In the genomic region with DNA sequence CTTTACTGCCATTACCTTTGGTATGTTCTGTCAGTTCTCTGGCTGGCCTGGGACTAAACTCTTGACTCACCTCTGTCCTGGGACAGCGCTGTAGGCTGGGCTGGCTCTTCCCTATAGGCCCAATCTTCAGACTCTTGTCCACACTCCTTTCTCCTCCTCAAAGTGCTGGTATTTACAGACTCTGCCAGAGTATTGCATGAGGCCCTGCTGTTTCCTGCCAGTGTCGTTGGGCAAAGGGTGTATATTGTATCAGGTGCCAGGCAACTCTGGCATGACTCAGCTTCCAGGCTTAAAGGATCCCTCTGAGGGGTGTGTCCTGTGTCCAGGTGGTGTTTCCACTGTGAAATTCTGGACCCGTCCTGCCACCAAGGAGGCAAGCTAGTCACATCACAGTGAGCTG, we compare ENCODE assay signal across 15 mouse cellular contexts. TPM values are rescaled to one million over a fixed set of nuclear protein-coding genes. Genes with fewer than 3 reads are reported as not detected.
A peak's percentile ranks its signal among the peaks of the same experiment; 100 is the strongest.
DNase-seq lines count a peak whose midpoint lies in the region; ATAC-seq lines count a peak whose summit lies in the region.
"Had no signal": no experiment of that assay in that cellular context is flagged by ENCODE, and none has a peak within 500 bp of the region (broad histone marks: within the 10 kb centered on the region; RNA-seq: fewer than 3 reads in every experiment).

No protein-coding gene starts in this region.

- no peaks in the 10 kb centered on the region for H3K4me1 ChIP-seq in kidney, embryonic 16.5 days (ENCODE audit: insufficient read depth, low read length)
- H3K4me1 ChIP-seq in forebrain, embryonic 12.5 days: no peaks in the 10 kb centered on the region
- H3K4me1 ChIP-seq: lung, embryonic 15.5 days; midbrain, embryonic 15.5 days had no signal

- WGBS in kidney, embryonic 16.5 days: 75% methylated on average over 3 of the region's 3 CpGs
- WGBS in forebrain, embryonic 12.5 days: 91% methylated on average over 3 of the region's 3 CpGs

- H3K27me3 ChIP-seq in kidney, embryonic 16.5 days (ENCODE audit: insufficient read depth, low read length): no peaks in the 10 kb centered on the region
- no peaks in the 10 kb centered on the region for H3K27me3 ChIP-seq in forebrain, embryonic 12.5 days
- H3K27me3 ChIP-seq: lung, embryonic 15.5 days; midbrain, embryonic 15.5 days had no signal

- H3K9me3 ChIP-seq in kidney, embryonic 16.5 days (ENCODE audit: low read length): no peaks in the 10 kb centered on the region
- no peaks in the 10 kb centered on the region for H3K9me3 ChIP-seq in forebrain, embryonic 12.5 days
- H3K9me3 ChIP-seq: embryonic facial prominence, embryonic 10.5 days; lung, embryonic 15.5 days; midbrain, embryonic 15.5 days had no signal

- H3K27ac ChIP-seq in kidney, embryonic 16.5 days (ENCODE audit: low read length): no peak overlapping the region
- H3K27ac ChIP-seq in forebrain, embryonic 12.5 days: no peak overlapping the region
- H3K27ac ChIP-seq: left cerebral cortex, adult 2 months; lung, embryonic 15.5 days; midbrain, embryonic 15.5 days had no signal

- no peaks in the 10 kb centered on the region for H3K36me3 ChIP-seq in kidney, embryonic 16.5 days (ENCODE audit: insufficient read depth, low read length)
- no peaks in the 10 kb centered on the region for H3K36me3 ChIP-seq in forebrain, embryonic 12.5 days (replicated peaks)
- H3K36me3 ChIP-seq: embryonic facial prominence, embryonic 10.5 days; lung, embryonic 15.5 days; midbrain, embryonic 15.5 days had no signal

- intact Hi-C loops in left cerebral cortex, postnatal 14 days (cut with DNase I): no loop called here

- peak; percentile 32 to 52 for DNase-seq in kidney, adult 8-10 months
- DNase-seq in ES-CJ7 (ENCODE audit: low read depth, low spot score): peak; percentile 1
- DNase-seq in lung, postnatal 14 days: peak; percentile 11
- no peak for DNase-seq in frontal cortex, adult 2 months (ENCODE audit: extremely low spot score in 1 of 2, low spot score in 1 of 2)
- no peak for DNase-seq in left cerebral cortex, postnatal 14 days (ENCODE audit: low spot score in 2 of 2)
- DNase-seq: cerebellum, adult 2 months had no signal

- no peak overlapping the region for H3K4me2 ChIP-seq in kidney, embryonic 16.5 days (replicated peaks; ENCODE audit: low read depth, low read length)
- H3K4me2 ChIP-seq in forebrain, embryonic 12.5 days: no peak overlapping the region
- H3K4me2 ChIP-seq: lung, embryonic 15.5 days; midbrain, embryonic 15.5 days had no signal

- ATAC-seq in kidney, embryonic 16.5 days (ENCODE audit: low FRiP score, low TSS enrichment): no peak
- peak; percentile 20 for ATAC-seq in granulocyte monocyte progenitor cell, adult 5-6 weeks (replicated peaks; ENCODE audit: poor library complexity, severe bottlenecking)
- no peak for ATAC-seq in forebrain, embryonic 12.5 days (ENCODE audit: low FRiP score)
- ATAC-seq: forebrain, embryonic 14.5 days; midbrain, embryonic 15.5 days had no signal

- no peak overlapping the region for H3K4me3 ChIP-seq in kidney, embryonic 16.5 days (ENCODE audit: low read length)
- no peak overlapping the region for H3K4me3 ChIP-seq in forebrain, embryonic 12.5 days (replicated peaks)
- H3K4me3 ChIP-seq: embryonic facial prominence, embryonic 10.5 days; left cerebral cortex, adult 2 months; lung, embryonic 15.5 days; midbrain, embryonic 15.5 days had no signal

- no peak overlapping the region for H3K9ac ChIP-seq in kidney, embryonic 16.5 days (replicated peaks; ENCODE audit: low read length)
- no peak overlapping the region for H3K9ac ChIP-seq in forebrain, embryonic 12.5 days
- H3K9ac ChIP-seq: lung, embryonic 15.5 days; midbrain, embryonic 15.5 days had no signal

RNA-seq across cellular contexts. Expression of a gene that starts 0.4 kb away (rescaled TPM):
- polyA plus RNA-seq in kidney, embryonic 16.5 days (2015; fragmentation: Nextera tagmentation; extraction: Ambion mirVana): 1.0 and 2.0 TPM in 2 replicates
- not detected in 2 replicates for total RNA-seq in granulocyte monocyte progenitor cell, adult 5-6 weeks (2014; fragmentation: Nextera tagmentation)
- total RNA-seq in granulocyte monocyte progenitor cell, adult 5-6 weeks (2017): not detected in 2 replicates
- 0.15 and 0.26 TPM in 2 replicates for polyA plus RNA-seq in frontal cortex, adult 2 months (2012; rRNA removed)
- 0.21 TPM in 1 of 2 replicates, not detected in the other for polyA plus RNA-seq in forebrain, embryonic 12.5 days (2016; fragmentation: Nextera tagmentation; extraction: Ambion mirVana)
- total RNA-seq in left cerebral cortex, postnatal 14 days (2021): not detected
- total RNA-seq: neutrophil, adult 5-6 weeks had no signal
- polyA plus RNA-seq: embryonic facial prominence, embryonic 10.5 days; forebrain, embryonic 14.5 days; midbrain, embryonic 15.5 days had no signal

RNA-seq across cellular contexts. Expression of a gene that starts 44.8 kb away (rescaled TPM):
- 3.3 and 3.6 TPM in 2 replicates for polyA plus RNA-seq in kidney, embryonic 16.5 days (2015; fragmentation: Nextera tagmentation; extraction: Ambion mirVana)
- 6.6 and 12.7 TPM in 2 replicates for total RNA-seq in granulocyte monocyte progenitor cell, adult 5-6 weeks (2014; fragmentation: Nextera tagmentation)
- 6.2 and 6.6 TPM in 2 replicates for total RNA-seq in granulocyte monocyte progenitor cell, adult 5-6 weeks (2017)
- polyA plus RNA-seq in frontal cortex, adult 2 months (2012; rRNA removed): 35.9 and 36.3 TPM in 2 replicates
- 6.7 and 14.8 TPM in 2 replicates for polyA plus RNA-seq in forebrain, embryonic 12.5 days (2016; fragmentation: Nextera tagmentation; extraction: Ambion mirVana)
- total RNA-seq in left cerebral cortex, postnatal 14 days (2021): 10 to 100 TPM; 37.5 to 37.8 TPM

RNA-seq across cellular contexts. Expression of a gene that starts 59.1 kb away (rescaled TPM):
- polyA plus RNA-seq in kidney, embryonic 16.5 days (2015; fragmentation: Nextera tagmentation; extraction: Ambion mirVana): 7.8 TPM in 2 replicates
- not detected in 2 replicates for total RNA-seq in granulocyte monocyte progenitor cell, adult 5-6 weeks (2014; fragmentation: Nextera tagmentation)
- not detected in 2 replicates for total RNA-seq in granulocyte monocyte progenitor cell, adult 5-6 weeks (2017)
- polyA plus RNA-seq in frontal cortex, adult 2 months (2012; rRNA removed): 323 and 391 TPM in 2 replicates
- polyA plus RNA-seq in forebrain, embryonic 12.5 days (2016; fragmentation: Nextera tagmentation; extraction: Ambion mirVana): 0.43 and 0.60 TPM in 2 replicates
- 100 to 1,000 TPM; 139 to 201 TPM for total RNA-seq in left cerebral cortex, postnatal 14 days (2021)
- total RNA-seq: neutrophil, adult 5-6 weeks had no signal

Comparison
In these comparisons a context has a peak if more than half of its experiments do, and no peak if none do; other contexts are left out.
1. DNase-seq: peak in kidney, adult 8-10 months (2 of 2), ES-CJ7 (single experiment) and lung, postnatal 14 days (single experiment); none in frontal cortex, adult 2 months (0 of 2) and left cerebral cortex, postnatal 14 days (0 of 2).
2. RNA of a gene that starts 59.1 kb away (polyA plus RNA-seq): 323 to 391 TPM in frontal cortex, adult 2 months; 7.8 TPM in kidney, embryonic 16.5 days and 0.43 to 0.60 TPM in forebrain, embryonic 12.5 days; every median in the first group is over 10 times any median in the second.